Mouse (Mus musculus): ENCODE data around the gene Hnrnpa1.

DNA sequence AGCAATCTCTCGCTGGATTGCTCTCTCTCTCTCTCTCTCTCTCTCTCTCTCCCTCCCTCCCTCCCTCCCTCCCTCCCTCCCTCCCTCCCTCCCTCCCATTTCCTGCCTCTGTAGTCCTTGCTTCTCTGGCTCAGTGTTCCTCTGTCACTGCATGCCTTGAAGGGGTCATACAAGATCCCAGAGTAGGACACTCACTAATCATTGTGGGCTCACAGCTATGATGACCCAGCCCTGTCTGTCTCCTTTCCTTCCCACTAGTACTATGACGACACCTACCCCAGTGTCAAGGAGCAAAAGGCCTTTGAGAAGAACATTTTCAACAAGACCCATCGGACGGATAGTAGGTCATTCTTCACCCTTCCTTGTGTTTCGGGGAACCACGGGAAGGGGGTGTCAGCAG is 50.2 kb downstream of the Hnrnpa1 start:
- TF ChIP-seq CTCF (IDR thresholded peaks at IDR 0.05) (no peak), EP300 (IDR thresholded peaks at IDR 0.05) (no peak)
